9 mouse cellular contexts compared by ENCODE assay signal in the genomic region with DNA sequence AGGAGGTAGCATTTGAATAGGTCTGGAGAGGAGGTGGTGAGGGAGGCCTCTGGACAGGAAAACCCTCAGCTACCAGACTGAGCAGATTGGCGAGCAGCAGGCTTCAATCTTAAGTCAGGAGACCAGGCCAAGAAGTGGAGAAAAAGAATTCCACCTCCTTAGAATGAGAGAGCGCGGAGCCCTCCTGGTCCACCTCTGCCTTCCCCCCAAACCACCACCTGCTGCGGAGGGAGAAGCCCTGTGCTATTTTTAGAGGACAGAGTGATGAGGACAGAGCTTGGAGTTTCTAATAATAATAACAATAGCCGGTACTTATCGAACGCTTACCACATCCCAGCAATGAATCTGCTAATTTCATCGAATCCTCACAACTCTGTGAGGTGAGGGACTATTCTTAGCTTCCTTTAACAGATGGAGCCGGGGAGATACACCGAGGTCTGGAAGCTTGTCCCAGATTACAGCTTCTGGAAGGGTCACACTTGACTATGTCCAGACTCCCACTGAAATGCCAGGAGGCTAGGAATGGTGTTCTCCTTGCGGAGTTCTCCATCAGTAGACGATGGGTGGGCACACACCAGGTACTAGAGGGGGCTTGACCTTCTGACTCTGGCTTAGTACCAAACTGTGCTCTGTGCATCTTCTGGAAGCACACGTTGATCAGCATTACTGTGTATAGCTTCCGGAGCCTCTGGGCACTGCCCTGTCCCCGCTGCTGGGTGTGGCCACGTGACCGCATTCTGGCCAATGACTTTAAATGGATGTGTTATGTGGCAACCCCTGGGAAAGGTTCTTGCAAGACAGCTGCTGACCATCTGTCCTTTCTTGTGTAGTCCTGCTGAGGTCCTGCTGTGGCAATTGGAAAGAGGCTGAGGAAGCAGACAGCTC.
A peak's percentile ranks its signal among the peaks of the same experiment; 100 is the strongest.
DNase-seq lines count a peak whose midpoint lies in the region; ATAC-seq and TF ChIP-seq lines count a peak whose summit lies in the region.
"Had no signal": no experiment of that assay in that cellular context is flagged by ENCODE, and none has a peak within 500 bp of the region (broad histone marks: within the 10 kb centered on the region; RNA-seq: fewer than 3 reads in every experiment).

No protein-coding gene starts in this region.

- H3K4me2 ChIP-seq in heart, embryonic 14.5 days (ENCODE audit: low read length): peak overlapping the region; percentile 53
- H3K4me2 ChIP-seq in lung, postnatal 0 days (replicated peaks; ENCODE audit: low read depth, low read length): no peak overlapping the region
- H3K4me2 ChIP-seq: kidney, embryonic 15.5 days had no signal

- no peak for TF ChIP-seq CTCF in cerebellum, adult 2 months (IDR thresholded peaks at IDR 0.05; ENCODE audit: borderline replicate concordance, insufficient read depth, low read depth, low read length)
- TF ChIP-seq CTCF in lung, postnatal 0 days (IDR thresholded peaks at IDR 0.05): no peak

- no peaks in the 10 kb centered on the region for H3K9me3 ChIP-seq in heart, embryonic 14.5 days (ENCODE audit: control insufficient read depth, low read length)
- no peaks in the 10 kb centered on the region for H3K9me3 ChIP-seq in ES-E14 (ENCODE audit: control insufficient read depth, insufficient read depth, low read depth, low read length)
- H3K9me3 ChIP-seq in lung, postnatal 0 days (ENCODE audit: low read length): no peaks in the 10 kb centered on the region
- H3K9me3 ChIP-seq: kidney, embryonic 15.5 days had no signal

- in situ Hi-C loops in ES-E14 (cut with MboI; ENCODE audit: low sequenced_read_pairs in 2 of 2, unreplicated experiment in 2 of 2): no loop called here

- 48% methylated on average over 17 of the region's 17 CpGs for WGBS in heart, embryonic 14.5 days
- WGBS in cerebellum, adult 2 months: 22% methylated on average over 17 of the region's 17 CpGs
- WGBS in lung, postnatal 0 days: 88% methylated on average over 17 of the region's 17 CpGs

- DNase-seq in heart, adult 8-10 months (ENCODE audit: low spot score): no peak
- peak; percentile 22 for DNase-seq in ES-E14 (ENCODE audit: low read depth, low spot score)
- DNase-seq in cerebellum, adult 2 months: peak; percentile 53
- DNase-seq in lung, postnatal 0 days (ENCODE audit: low spot score): peak; percentile 14
- no peak for DNase-seq in gastrocnemius, postnatal 14 days

- peak; percentile 23; the same call in 1 of the 2 replicates for TF ChIP-seq POLR2A in cerebellum, adult 2 months (IDR thresholded peaks at IDR 0.05; ENCODE audit: borderline replicate concordance, insufficient read depth, low read length)

- no peaks in the 10 kb centered on the region for H3K36me3 ChIP-seq in heart, embryonic 14.5 days (ENCODE audit: control insufficient read depth, insufficient read depth, low read length)
- no peaks in the 10 kb centered on the region for H3K36me3 ChIP-seq in ES-E14 (ENCODE audit: control insufficient read depth, insufficient read depth, low read length, poor library complexity, severe bottlenecking)
- H3K36me3 ChIP-seq in lung, postnatal 0 days (ENCODE audit: insufficient read depth, low read length): no peaks in the 10 kb centered on the region
- H3K36me3 ChIP-seq: kidney, embryonic 15.5 days had no signal

- ATAC-seq in heart, embryonic 14.5 days (ENCODE audit: insufficient number of reproducible peaks, insufficient read depth, low FRiP score, low read depth): no peak
- ATAC-seq in lung, postnatal 0 days: 0 out of 2 replicates have a peak, but pooled peaks have one; percentile 19
- ATAC-seq in CD4-positive, CD25-positive, alpha-beta regulatory T cell, adult 4 months: no peak

- H3K27ac ChIP-seq in heart, embryonic 14.5 days (replicated peaks in 1 of 2; ENCODE audit: control insufficient read depth in 1 of 2, insufficient read depth in 1 of 2, low read depth in 2 of 2, low read length in 2 of 2): no peak overlapping the region
- H3K27ac ChIP-seq in ES-E14 (ENCODE audit: insufficient read depth, low read depth, low read length, poor library complexity, severe bottlenecking): no peak overlapping the region; the same call in 1 of the 2 replicates
- no peak overlapping the region for H3K27ac ChIP-seq in cerebellum, adult 2 months (ENCODE audit: insufficient read depth, low read length)
- no peak overlapping the region for H3K27ac ChIP-seq in lung, postnatal 0 days (ENCODE audit: low read length)
- H3K27ac ChIP-seq: kidney, embryonic 15.5 days had no signal

- no peak for TF ChIP-seq EP300 in lung, postnatal 0 days (IDR thresholded peaks at IDR 0.05)

- intact Hi-C loops in gastrocnemius, postnatal 14 days (cut with DNase I; ENCODE audit: low total_unique reads): no loop called here

- H3K4me3 ChIP-seq in heart, embryonic 14.5 days (ENCODE audit: control insufficient read depth in 1 of 2, insufficient read depth in 1 of 2, low read depth in 1 of 2, low read length in 2 of 2): 0 out of 4 replicates have a peak overlapping the region, but pooled peaks of 1 of the 2 experiments have one; percentile 6
- H3K4me3 ChIP-seq in ES-E14 (ENCODE audit: insufficient read depth in 1 of 2, low read depth in 1 of 2, low read length in 2 of 2, poor library complexity in 1 of 2, severe bottlenecking in 1 of 2): no peak overlapping the region
- peak overlapping the region; percentile 32 for H3K4me3 ChIP-seq in cerebellum, adult 2 months (replicated peaks; ENCODE audit: insufficient read depth, low read depth, low read length)
- no peak overlapping the region for H3K4me3 ChIP-seq in lung, postnatal 0 days (ENCODE audit: low read depth, low read length)
- H3K4me3 ChIP-seq: kidney, embryonic 15.5 days had no signal

- peaks cover 9 to 17% of the 10 kb centered on the region in 2 experiments for H3K4me1 ChIP-seq in heart, embryonic 14.5 days (ENCODE audit: control insufficient read depth in 2 of 2, insufficient read depth in 2 of 2, low read length in 2 of 2)
- peaks cover 2 to 9% of the 10 kb centered on the region in 2 experiments; a peak in 2 of 4 replicates for H3K4me1 ChIP-seq in ES-E14 (ENCODE audit: control insufficient read depth in 2 of 2, insufficient read depth in 2 of 2, low read length in 2 of 2, poor library complexity in 1 of 2)
- no peaks in the 10 kb centered on the region for H3K4me1 ChIP-seq in cerebellum, adult 2 months (ENCODE audit: control insufficient read depth, insufficient read depth, low read length)
- H3K4me1 ChIP-seq in lung, postnatal 0 days (ENCODE audit: insufficient read depth, low read depth, low read length): peaks cover 4% of the 10 kb centered on the region; the same call in 1 of the 2 replicates
- H3K4me1 ChIP-seq: kidney, embryonic 15.5 days had no signal

- peak overlapping the region; percentile 31; the same call in 1 of the 2 replicates for H3K9ac ChIP-seq in heart, embryonic 14.5 days (ENCODE audit: low read length)
- no peak overlapping the region for H3K9ac ChIP-seq in ES-E14 (ENCODE audit: insufficient read depth, low read depth, low read length, poor library complexity, severe bottlenecking)
- H3K9ac ChIP-seq in lung, postnatal 0 days (replicated peaks; ENCODE audit: low read depth): no peak overlapping the region
- H3K9ac ChIP-seq: kidney, embryonic 15.5 days had no signal

- H3K27me3 ChIP-seq in heart, embryonic 14.5 days (ENCODE audit: control insufficient read depth, insufficient read depth, low read length): no peaks in the 10 kb centered on the region
- H3K27me3 ChIP-seq in cerebellum, adult 2 months (ENCODE audit: control insufficient read depth, insufficient read depth, low read length): no peaks in the 10 kb centered on the region
- H3K27me3 ChIP-seq in lung, postnatal 0 days (replicated peaks; ENCODE audit: insufficient read depth, low read length): no peaks in the 10 kb centered on the region
- H3K27me3 ChIP-seq: CH12.LX; kidney, embryonic 15.5 days had no signal

TF ChIP-seq in ES-E14, 5 proteins besides CTCF, POLR2A, EP300 and RAD21:
- TF ChIP-seq MAFK (IDR thresholded peaks at IDR 0.05; ENCODE audit: insufficient read depth, low read depth, low read length) (no peak), CHD2 (IDR thresholded peaks at IDR 0.05; ENCODE audit: low read depth, low read length) (no peak), HCFC1 (IDR thresholded peaks at IDR 0.05; ENCODE audit: borderline replicate concordance, insufficient read depth, low read length) (no peak), ZC3H11A (IDR thresholded peaks at IDR 0.05; ENCODE audit: borderline replicate concordance, low read depth, low read length) (no peak), ZNF384 (IDR thresholded peaks at IDR 0.05; ENCODE audit: low read depth, low read length) (no peak)
TF ChIP-seq in ES-E14: peak in this region for 0.

Comparison
In these comparisons a context has a peak if more than half of its experiments do, and no peak if none do; other contexts are left out.
1. DNase-seq: peak in ES-E14 (single experiment), cerebellum, adult 2 months (2 of 2) and lung, postnatal 0 days (single experiment); none in heart, adult 8-10 months (single experiment) and gastrocnemius, postnatal 14 days (single experiment).